Mouse (Mus musculus) thymus, postnatal 36 days (tissue): ENCODE measurements around the gene Gba2.
A peak's percentile ranks its signal among the peaks of the same experiment; 100 is the strongest.

Source experiments
- DNase-seq, 2 experiments: peaks; one replicate each; pipeline ENCODE4 v3.0.0; 2022; ENCODE audit warnings: mixed read lengths in 2 of 2

The Gba2 gene

GRCm38 (mm10) chr4:43580721-43581120 is 2.0 kb upstream of the Gba2 start:
- no peak for DNase-seq

GRCm38 (mm10) chr4:43579731-43580130 is 1.1 kb upstream of the Gba2 start:
- DNase-seq: no peak

GRCm38 (mm10) chr4:43579256-43579655 is 583 bp upstream of the Gba2 start:
- no peak for DNase-seq

GRCm38 (mm10) chr4:43577237-43577881 is 1.3 kb downstream of the Gba2 start:
- DNase-seq: no peak

GRCm38 (mm10) chr4:43575356-43575755 is 3.3 kb downstream of the Gba2 start:
- no peak for DNase-seq

GRCm38 (mm10) chr4:43573561-43573960 is 5.1 kb downstream of the Gba2 start:
- no peak for DNase-seq

GRCm38 (mm10) chr4:43571395-43572045 is 7.2 kb downstream of the Gba2 start:
- DNase-seq: no peak

- DNase-seq: no peak
These were observed 11.5 kb downstream of the Gba2 start for GRCm38 (mm10) chr4:43567140-43567539.

- DNase-seq: no peak
These were observed 14.4 kb downstream of the Gba2 start for GRCm38 (mm10) chr4:43564231-43564630.

- no peak for DNase-seq
These were observed 15.1 kb downstream of the Gba2 start for GRCm38 (mm10) chr4:43563601-43563875.

GRCm38 (mm10) chr4:43562769-43563600 is 15.7 kb downstream of the Gba2 start:
- no peak for DNase-seq

- DNase-seq: peak; percentile 93
These were observed 16.5 kb downstream of the Gba2 start, which contains the start of the genes Creb3 and Tln1 for GRCm38 (mm10) chr4:43561997-43562768. Creb3 (plus strand) TSS chr4:43562332. Tln1 (minus strand) TSS chr4:43562691.

GRCm38 (mm10) chr4:43561436-43561996 is 17.2 kb downstream of the Gba2 start:
- DNase-seq: no peak

GRCm38 (mm10) chr4:43560976-43561375 is 17.7 kb downstream of the Gba2 start:
- DNase-seq: no peak

- DNase-seq: peak; percentile 16 to 42
These were observed 18.4 kb downstream of the Gba2 start for GRCm38 (mm10) chr4:43560243-43560611.

- DNase-seq: no peak
These were observed 19.0 kb downstream of the Gba2 start for GRCm38 (mm10) chr4:43559519-43560242.

- peak; percentile 71 to 74 for DNase-seq
These were observed 19.9 kb downstream of the Gba2 start for GRCm38 (mm10) chr4:43558631-43559356.

- no peak for DNase-seq
These were observed 20.5 kb downstream of the Gba2 start for GRCm38 (mm10) chr4:43558028-43558630.

- DNase-seq: no peak
These were observed 22.7 kb downstream of the Gba2 start for GRCm38 (mm10) chr4:43555926-43556325.

- no peak for DNase-seq
These were observed 24.8 kb downstream of the Gba2 start for GRCm38 (mm10) chr4:43553891-43554290.

- no peak for DNase-seq
These were observed 26.2 kb downstream of the Gba2 start for GRCm38 (mm10) chr4:43552437-43552836.
